Mouse (Mus musculus) embryonic stem cell, embryonic (primary cell): Measurements from ENCODE around the gene Mcrs1.

Experiments used
- CTCF ChIA-PET, 4 experiments: fragments of 300-600 bp in 2 of 4; fragments of 350-600 bp in 2 of 4; sonication (Branson Sonifier 250); formaldehyde crosslinking; loops; one replicate each; lab custom pipeline; 2022; ENCODE audit warnings: inconsistent platforms in 2 of 4; lab: Charles Lee
- POLR2A ChIA-PET, 4 experiments: fragments of 300-600 bp in 2 of 4; fragments of 350-600 bp in 2 of 4; sonication (Branson Sonifier 250); formaldehyde crosslinking; loops; one replicate each; lab custom pipeline; 2022; ENCODE audit warnings: antibody characterized with exemption in 4 of 4, inconsistent platforms in 1 of 4; lab: Charles Lee

Gene Mcrs1

DNA sequence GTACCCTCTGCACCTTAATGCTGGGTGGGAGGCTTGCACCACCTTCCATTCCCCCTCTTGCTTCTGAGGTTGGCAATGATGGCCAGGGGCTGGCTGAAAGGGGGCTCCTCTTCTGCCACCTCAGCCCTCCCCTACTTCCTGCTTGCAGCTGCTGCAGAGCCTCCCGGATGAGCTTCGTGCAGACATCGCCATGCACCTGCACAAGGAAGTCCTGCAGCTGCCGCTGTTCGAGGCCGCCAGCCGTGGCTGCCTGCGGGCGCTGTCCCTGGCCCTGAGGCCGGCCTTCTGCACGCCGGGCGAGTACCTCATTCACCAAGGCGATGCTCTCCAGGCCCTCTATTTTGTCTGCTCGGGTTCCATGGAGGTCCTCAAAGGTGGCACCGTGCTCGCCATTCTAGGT lies 18.0 kb downstream of the Mcrs1 start:
- ChIA-PET CTCF (interaction anchor here in 3 of 4 experiments (1.0 to 1.6 kb wide), 3 partner anchors 32 to 194 kb away, joined by 3 to 4 read pairs (median 3); no protein-coding TSS in a partner anchor), POLR2A (interaction anchor here in 2 of 4 experiments (0.6 to 2.6 kb wide), 10 partner anchors 8 to 193 kb away, joined by 3 to 13 read pairs (median 3); partner anchors contain the start of gene Mcrs1 (in 1 of the 2))

DNA sequence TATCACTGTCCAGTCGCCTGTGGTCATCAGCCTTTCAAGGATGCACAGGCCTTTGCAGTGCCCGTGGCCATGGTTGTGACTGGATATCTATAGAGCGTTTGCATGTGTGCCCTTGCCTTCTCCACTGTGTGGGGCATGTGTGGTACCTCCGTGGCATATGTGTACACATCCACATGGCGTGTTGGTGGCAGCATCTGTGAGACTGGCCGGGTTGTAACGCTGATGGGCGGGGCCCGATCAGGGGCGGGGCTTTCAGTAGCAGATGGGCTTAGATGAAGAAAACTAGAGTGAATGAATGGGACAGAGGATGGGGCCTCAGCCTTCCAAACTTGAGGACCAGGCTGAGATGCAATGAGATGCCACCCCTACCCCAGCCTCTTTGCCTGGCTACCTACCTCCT lies 19.8 kb downstream of the Mcrs1 start:
- ChIA-PET POLR2A (interaction anchor here in 1 of 4 experiments (1.4 kb wide), 1 partner anchor 10 kb away, joined by 3 read pairs; no protein-coding TSS in a partner anchor), CTCF (no interaction called here)

DNA sequence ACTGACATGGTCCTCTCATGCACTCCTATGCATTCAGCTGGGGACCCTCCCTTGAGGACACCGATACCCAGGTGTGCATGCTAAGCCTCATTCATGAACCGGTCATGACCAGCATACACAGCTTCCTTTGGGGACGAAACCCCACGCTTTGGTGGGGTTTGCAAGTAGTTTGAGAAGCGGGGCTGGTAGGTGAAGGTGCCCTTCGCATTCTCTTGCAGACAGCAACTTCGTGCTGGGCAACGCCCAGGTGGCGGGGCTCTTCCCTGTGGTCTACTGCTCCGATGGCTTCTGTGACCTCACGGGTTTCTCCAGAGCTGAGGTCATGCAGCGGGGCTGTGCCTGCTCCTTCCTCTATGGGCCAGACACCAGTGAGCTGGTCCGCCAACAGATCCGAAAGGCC lies 25.7 kb downstream of the Mcrs1 start:
- ChIA-PET POLR2A (interaction anchor here in 3 of 4 experiments (0.5 to 2.5 kb wide), 17 partner anchors 9 to 590 kb away, joined by 3 to 22 read pairs (median 4); partner anchors contain the start of genes Mcrs1 (in 2 of the 3) and Tuba1c (in 1 of the 3)), CTCF (interaction anchor here in 2 of 4 experiments (0.9 to 1.4 kb wide), 2 partner anchors 11 kb away, joined by 3 to 5 read pairs; no protein-coding TSS in a partner anchor)

DNA sequence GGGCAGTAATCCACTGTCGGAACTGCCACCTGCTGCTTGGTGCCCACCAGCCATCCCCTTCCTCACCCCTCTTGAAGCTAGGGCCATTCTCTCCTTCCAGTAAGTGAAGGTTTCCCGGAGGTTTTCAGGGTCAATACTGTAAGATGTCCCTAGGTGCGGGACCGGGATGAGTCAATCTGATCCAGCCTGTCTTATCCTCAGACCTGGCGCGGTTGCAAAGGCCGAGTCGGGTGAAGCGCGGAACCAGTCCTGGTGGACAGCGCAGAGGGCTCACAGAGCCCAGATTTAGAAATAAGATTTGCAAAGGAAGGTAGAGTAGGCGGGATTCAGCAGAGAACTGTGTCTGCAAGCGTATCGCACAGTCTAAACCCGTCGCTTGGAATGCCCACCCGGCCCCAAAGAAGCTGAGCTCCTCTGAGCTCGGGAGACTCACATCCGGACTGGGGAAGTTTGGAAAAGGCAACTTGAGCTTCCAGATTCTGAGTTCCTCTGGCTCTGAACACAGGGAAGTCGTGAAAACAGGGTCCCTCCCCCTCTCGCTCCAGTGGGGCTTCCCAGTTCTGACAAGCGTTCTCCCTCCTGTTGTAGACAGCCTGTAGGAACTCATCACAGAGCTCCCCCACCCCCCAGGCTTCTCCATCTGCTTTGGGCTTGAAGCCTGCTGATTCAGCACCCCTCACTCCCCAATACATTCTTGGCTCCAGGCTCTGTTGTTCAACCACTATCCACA lies 26.5 kb downstream of the Mcrs1 start:
- CTCF ChIA-PET, result interaction anchor here (0.5 to 1.5 kb wide), 13 partner anchors 9 to 371 kb away, joined by 3 to 5 read pairs (median 3); no protein-coding TSS in a partner anchor
- POLR2A ChIA-PET, result interaction anchor here (0.5 to 2.7 kb wide), 20 partner anchors 9 to 198 kb away, joined by 3 to 22 read pairs (median 4); partner anchors contain the start of genes Mcrs1 (in 2 of the 4), Troap (in 1 of the 4) and Tuba1c (in 1 of the 4)

DNA sequence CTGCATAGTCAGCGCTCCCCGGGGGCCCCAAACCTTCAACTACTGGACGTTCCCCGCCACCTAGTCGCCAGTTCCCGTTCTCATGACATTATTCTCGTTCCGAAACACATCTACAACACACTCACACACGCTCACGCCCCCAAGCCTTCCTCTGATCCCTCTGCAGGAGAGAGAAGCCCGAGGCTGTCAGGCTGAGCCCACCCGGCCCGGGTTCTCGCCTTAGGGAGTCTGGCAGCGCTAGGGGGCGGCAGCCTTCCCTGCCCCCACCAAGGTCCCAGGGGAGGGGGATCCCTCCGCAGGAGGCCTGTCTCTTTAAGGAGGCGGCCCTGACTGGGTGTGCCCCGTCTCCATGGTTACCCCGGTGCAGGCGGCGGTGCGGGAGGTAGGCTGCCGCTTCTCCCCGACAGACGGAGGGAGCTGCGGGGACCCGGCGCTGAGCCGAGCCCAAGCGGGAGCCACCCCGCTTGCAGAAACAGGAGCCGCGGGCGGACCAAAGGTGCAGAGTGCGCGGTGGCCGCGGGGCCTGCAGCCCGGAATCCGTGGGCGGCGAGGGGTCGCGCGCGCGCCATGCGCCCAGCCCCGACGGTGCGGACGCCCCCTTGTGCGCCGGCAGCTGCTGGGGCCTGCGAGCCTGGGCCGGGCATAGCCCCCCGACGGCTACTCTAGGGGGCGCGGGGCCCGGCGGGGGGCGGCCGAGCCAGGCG lies 27.4 kb downstream of the Mcrs1 start, which contains the start of gene Kcnh3:
Gene Kcnh3, plus strand, starts transcription at position 654 of the 704 bp plus-strand sequence.
- POLR2A ChIA-PET, result interaction anchor here (0.6 to 2.7 kb wide), 15 partner anchors 8 to 651 kb away, joined by 3 to 22 read pairs (median 4); partner anchors contain the start of genes Lima1 (in 1 of the 4), Mcrs1 (in 1 of the 4) and Tuba1c (in 1 of the 4)
- CTCF ChIA-PET, result interaction anchor here in 3 of 4 experiments (0.5 to 1.5 kb wide), 8 partner anchors 8 to 223 kb away, joined by 3 to 5 read pairs (median 3); no protein-coding TSS in a partner anchor

DNA sequence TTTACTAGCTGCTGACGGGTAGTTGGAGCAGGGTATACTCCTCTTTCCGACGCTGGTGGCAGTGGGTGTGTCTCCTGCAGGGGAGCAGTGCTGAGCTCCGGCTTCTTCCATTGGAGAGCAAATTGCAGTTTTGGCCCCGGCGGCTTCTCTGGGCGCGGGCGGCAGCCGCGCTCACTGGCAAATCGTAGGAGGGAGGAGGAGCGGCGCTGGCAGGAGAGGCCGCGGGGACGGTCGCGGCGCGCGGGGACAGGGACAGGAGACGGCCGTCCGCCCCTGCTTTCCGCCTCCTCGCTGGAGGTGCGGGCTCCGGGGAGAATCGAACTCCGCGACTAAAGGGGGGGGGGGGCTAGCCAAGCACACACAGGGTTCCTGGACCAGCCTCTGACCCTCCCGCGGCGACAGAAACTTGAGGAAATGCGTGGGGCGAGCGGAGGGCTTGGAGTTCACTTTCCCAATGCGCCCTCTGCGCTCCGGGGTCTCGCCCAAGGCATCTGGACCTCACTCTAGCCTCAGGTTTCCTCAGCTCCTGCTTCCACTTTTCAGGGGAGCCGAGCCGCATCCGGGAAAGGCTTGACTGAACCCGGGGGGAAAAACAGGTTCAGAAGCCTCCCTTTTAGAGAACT lies 28.1 kb downstream of the Mcrs1 start:
- ChIA-PET CTCF (interaction anchor here (0.6 to 1.3 kb wide), 8 partner anchors 9 to 223 kb away, joined by 3 to 5 read pairs (median 4); no protein-coding TSS in a partner anchor), POLR2A (interaction anchor here (0.5 to 2.7 kb wide), 19 partner anchors 8 to 652 kb away, joined by 3 to 9 read pairs (median 4); partner anchors contain the start of genes C1ql4 (in 1 of the 4), Dnajc22 (in 1 of the 4), Lima1 (in 1 of the 4) and Mcrs1 (in 1 of the 4))

DNA sequence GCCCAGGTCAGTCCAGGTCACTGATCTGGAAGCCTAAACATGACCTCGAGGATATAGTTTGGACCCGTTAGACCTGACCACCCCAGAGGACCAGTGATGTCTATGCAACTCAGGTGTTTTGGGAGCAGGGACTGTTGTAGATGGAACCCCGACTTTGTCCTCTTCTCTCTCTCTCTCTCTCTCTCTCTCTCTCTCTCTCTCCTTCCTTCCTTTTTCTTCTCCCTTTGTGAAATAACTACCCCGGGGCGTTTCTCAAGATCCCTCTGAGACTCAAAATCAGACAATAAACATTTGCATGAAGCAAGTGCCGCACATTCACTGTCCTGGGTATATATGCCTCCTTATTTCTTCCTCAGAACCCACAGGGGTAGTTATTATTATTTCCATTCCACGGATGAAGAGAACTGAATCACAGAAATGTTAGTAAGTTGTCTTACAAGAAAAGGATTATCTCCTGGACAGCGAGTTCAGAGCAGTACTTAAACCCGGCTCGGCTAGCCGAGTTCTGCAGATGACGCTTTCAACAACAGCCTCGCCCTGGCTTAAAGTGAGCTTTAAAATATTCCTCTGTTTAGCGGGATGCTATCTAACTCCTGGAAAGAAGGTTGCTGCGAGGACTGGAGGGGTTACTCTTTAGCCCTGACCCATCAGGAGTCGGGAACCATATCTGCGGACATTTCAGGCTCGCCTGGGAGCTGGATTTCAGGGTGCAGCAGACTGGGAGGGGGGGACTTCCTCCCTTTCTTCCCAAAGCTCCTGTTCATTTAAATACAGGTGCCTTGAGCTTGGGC lies 28.8 kb downstream of the Mcrs1 start:
- ChIA-PET POLR2A (interaction anchor here (0.5 to 2.7 kb wide), 17 partner anchors 8 to 655 kb away, joined by 3 to 12 read pairs (median 4); partner anchors contain the start of genes C1ql4 (in 1 of the 4), Dnajc22 (in 1 of the 4) and Tuba1c (in 1 of the 4)), CTCF (interaction anchor here (0.6 to 1.3 kb wide), 9 partner anchors 8 to 222 kb away, joined by 3 to 5 read pairs (median 4); no protein-coding TSS in a partner anchor)

DNA sequence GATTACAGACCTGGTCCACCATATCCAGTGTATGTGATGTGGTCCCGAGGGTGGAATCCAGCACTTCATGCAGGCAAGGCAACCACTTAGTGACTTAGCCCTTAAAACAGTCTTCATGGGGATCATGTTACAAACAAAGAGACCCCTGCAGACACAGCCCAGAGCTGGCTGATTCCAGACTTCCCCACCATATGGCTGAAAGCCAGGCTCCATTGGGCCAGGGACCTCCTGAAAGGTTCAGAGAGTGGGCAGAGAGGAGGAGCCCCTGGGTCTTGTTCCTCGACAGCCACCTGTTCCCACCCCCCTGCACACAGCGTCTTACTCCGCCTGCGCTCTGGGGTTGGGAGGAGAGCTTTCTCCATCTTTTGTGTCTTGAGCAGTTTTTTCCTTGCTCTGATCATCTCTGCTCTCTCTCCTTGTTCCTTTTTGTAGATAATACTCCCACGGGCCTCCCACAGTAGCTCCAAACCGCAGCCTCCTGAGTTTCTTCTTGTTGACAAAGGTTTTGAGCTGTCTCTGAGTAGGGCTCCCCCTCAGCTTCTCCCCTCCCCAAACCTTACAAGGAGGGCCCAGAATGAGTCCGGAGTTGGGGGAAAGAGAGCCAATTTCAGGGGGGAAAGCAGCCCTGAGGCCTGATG lies 30.3 kb downstream of the Mcrs1 start:
- ChIA-PET CTCF (interaction anchor here in 3 of 4 experiments (0.6 to 0.8 kb wide), 4 partner anchors 44 to 570 kb away, joined by 4 read pairs; no protein-coding TSS in a partner anchor), POLR2A (interaction anchor here in 3 of 4 experiments (0.5 to 1.2 kb wide), 5 partner anchors 8 to 93 kb away, joined by 3 to 7 read pairs (median 4); no protein-coding TSS in a partner anchor)

DNA sequence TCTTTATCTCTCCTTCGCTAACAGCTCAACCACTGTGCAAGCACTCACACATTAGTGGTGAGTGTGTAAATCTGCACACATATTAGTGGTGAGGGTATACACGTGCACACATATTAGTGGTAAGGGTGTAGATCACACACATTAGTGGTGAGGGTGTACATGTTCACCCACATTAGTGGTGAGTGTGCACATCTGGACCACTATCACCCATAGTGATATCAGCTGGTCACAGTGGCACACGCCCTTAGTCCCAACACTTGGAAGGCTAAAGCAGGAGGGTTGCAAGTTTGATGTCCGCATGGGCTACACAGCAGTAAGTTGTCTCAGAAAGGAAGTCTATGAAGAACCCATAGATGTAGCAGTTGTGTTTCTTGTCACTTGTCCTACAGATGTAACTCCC lies 34.1 kb downstream of the Mcrs1 start:
- ChIA-PET CTCF (interaction anchor here in 1 of 4 experiments (0.6 kb wide), 1 partner anchor 17 kb away, joined by 7 read pairs; no protein-coding TSS in a partner anchor), POLR2A (interaction anchor here in 1 of 4 experiments (0.7 to 1.0 kb wide), 2 partner anchors 11 to 78 kb away, joined by 4 read pairs; no protein-coding TSS in a partner anchor)

DNA sequence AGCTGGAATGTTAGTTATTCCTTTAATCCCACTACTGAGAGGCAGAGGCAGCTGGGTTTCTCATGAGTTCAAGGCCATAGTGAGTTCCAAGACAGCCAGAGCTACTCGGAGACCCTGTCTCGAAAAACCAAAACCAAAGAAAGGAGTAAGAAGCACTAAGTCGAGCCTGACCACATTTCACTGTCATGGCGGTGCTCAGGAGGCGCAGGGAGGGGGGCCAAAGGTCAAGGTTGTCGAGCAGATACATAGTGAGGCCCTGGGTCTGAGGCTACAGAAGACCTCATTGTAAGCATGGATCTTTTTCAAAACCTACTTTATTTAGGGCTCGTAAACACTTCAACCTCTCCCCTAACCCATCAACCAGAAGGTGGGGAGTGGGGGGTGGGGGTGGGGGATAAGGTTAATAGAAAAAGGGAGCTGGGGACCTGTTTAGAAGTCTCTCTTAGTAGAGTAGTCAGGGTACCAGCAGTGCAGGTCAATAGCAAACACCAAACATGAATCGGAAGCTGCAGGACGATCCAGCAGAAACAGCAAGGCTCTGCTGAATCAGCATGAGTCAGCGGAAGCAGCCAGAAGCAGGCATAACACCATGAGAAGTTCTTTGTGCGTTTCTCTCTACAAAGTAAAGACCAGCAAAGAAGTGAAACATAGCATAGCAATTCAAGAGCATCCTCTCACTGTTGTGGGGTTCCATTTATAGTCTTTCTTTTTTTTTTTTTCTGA lies 35.9 kb downstream of the Mcrs1 start:
- CTCF ChIA-PET, result interaction anchor here (0.5 to 2.0 kb wide), 19 partner anchors 8 to 419 kb away, joined by 3 to 13 read pairs (median 4); partner anchors contain the start of gene Kcnh3 (in 1 of the 4)
- POLR2A ChIA-PET, result interaction anchor here in 3 of 4 experiments (0.6 to 2.0 kb wide), 31 partner anchors 8 to 552 kb away, joined by 3 to 22 read pairs (median 3); partner anchors contain the start of genes Mcrs1 (in 2 of the 3) and Kcnh3 (in 1 of the 3)

DNA sequence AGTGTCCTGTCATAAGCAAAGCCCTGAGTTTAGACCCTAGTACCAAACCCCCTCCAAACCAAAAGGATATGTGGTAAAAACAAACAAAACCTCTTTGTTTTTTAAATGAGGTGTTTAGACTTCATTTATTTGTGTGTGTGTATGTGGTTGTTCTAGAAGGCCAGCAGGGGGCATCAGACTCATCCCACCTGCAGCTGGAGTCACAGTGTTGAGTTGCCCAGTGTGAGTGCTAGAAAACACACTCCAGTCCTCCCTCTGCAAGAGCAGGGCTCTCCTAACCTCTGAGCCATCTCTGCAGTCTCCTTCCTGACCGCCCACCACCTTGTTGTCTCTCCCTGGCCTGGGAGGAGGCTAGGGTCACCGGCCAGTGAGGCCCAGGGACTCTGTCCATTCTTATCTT lies 36.8 kb downstream of the Mcrs1 start:
- ChIA-PET POLR2A (interaction anchor here in 3 of 4 experiments (0.6 to 2.4 kb wide), 15 partner anchors 8 to 229 kb away, joined by 3 to 22 read pairs (median 4); partner anchors contain the start of genes Kcnh3 (in 1 of the 3) and Mcrs1 (in 1 of the 3)), CTCF (interaction anchor here (0.6 to 2.0 kb wide), 14 partner anchors 9 to 474 kb away, joined by 3 to 13 read pairs (median 3); partner anchors contain the start of gene Prpf40b (in 1 of the 4))

DNA sequence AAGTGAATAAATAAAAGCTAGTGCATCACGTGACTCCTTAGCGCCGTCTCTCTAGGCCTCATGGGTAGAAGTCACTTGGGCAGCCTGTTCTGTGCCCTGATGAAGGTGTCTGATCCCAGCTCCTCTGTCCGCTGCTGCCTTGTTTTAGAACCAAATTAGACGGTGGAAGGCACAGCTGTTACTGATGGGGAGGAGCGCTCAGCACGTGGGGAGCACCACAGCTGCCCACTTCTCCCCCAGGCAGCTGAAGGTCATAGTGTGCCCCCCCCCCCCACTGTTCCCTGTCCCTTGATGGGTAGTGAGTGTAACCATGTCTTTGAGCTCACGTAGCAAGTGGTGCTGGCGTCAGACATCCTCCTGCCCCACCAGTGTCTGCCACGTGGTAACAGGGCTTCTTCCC lies 38.6 kb downstream of the Mcrs1 start:
- CTCF ChIA-PET, result interaction anchor here (0.5 to 2.8 kb wide), 19 partner anchors 9 to 1839 kb away, joined by 3 to 11 read pairs (median 4); no protein-coding TSS in a partner anchor
- POLR2A ChIA-PET, result interaction anchor here (0.6 to 2.9 kb wide), 17 partner anchors 8 to 1541 kb away, joined by 3 to 9 read pairs (median 3); partner anchors contain the start of gene Tuba1c (in 1 of the 4)

DNA sequence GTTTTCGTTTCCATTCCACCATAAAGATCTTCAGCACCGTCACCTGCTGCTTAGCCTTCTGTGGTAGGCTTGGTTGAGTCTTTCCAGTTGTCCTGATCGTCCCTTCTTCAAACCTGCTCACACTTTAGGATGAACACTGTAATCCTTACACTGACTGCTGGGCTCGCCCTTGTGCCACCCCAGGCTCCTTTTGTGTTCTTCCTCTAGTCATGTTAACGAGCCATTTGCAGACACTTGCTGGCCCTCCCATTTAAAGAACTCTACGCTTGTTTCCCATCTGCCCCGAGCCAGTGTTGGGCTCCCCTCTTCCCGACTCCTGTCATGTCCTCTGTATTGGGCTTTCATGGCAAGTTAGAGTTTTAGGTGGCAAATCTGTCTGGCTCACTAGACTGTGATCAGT lies 45.8 kb downstream of the Mcrs1 start:
- POLR2A ChIA-PET, result interaction anchor here in 1 of 4 experiments (0.5 kb wide), 1 partner anchor 86 kb away, joined by 3 read pairs; no protein-coding TSS in a partner anchor

DNA sequence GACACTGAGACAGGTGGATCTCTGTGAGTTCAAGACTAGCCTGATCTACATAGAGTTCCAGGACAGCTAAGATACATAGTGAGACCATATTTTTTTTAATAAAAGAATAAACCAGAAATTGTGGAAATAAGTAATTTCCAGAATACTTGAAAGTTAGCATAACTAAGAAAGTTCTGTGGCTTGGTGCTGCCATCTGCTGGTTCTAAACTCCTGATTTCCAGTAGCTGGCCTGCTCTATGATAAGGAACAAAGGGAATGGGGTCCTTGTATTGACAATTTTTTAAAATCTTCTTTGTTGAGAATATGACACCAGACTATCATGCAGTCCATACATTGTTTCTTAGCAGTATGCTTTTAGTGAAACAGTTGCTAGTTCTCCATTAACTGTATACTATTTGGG lies 53.0 kb downstream of the Mcrs1 start:
- ChIA-PET CTCF (interaction anchor here (0.6 to 3.8 kb wide), 21 partner anchors 9 to 175 kb away, joined by 3 to 14 read pairs (median 5); partner anchors contain the start of gene Dnajc22 (in 1 of the 4)), POLR2A (interaction anchor here in 2 of 4 experiments (0.6 to 2.2 kb wide), 4 partner anchors 11 to 100 kb away, joined by 3 to 9 read pairs (median 7); no protein-coding TSS in a partner anchor)

More for the DNA sequence above, 45.8 kb downstream of the Mcrs1 start:
- CTCF ChIA-PET, result interaction anchor here in 1 of 4 experiments (0.6 kb wide), 1 partner anchor 179 kb away, joined by 3 read pairs; no protein-coding TSS in a partner anchor
